Comparison of ENCODE assay signal across 17 mouse cellular contexts in the genomic region with DNA sequence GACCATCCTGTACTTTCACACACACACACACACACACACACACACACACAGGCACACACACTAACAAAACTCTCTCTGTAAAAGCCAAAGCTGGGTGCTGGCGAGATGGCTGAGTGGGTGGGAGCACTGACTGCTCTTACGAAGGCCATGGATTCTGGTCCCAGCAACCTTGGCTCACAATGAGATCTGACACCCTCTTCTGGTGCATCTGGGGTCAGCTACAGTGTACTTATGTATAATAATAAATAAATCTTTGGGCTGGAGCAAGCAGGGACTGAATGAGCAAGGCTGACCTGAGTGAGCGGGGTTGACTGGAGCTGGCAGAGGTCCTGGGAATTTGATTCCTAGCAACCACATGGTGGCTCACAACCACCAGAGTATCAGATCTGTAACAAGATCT. TPM values are rescaled to one million over a fixed set of nuclear protein-coding genes. Genes with fewer than 3 reads are reported as not detected.
A peak's percentile ranks its signal among the peaks of the same experiment; 100 is the strongest.
DNase-seq lines count a peak whose midpoint lies in the region; ATAC-seq and TF ChIP-seq lines count a peak whose summit lies in the region.
"Had no signal": no experiment of that assay in that cellular context is flagged by ENCODE, and none has a peak within 500 bp of the region (broad histone marks: within the 10 kb centered on the region; RNA-seq: fewer than 3 reads in every experiment).

No protein-coding gene starts in this region.

- H3K4me2 ChIP-seq in hindbrain, embryonic 13.5 days: no peak overlapping the region
- H3K4me2 ChIP-seq: liver, embryonic 12.5 days; midbrain, embryonic 12.5 days had no signal

- no peaks in the 10 kb centered on the region for H3K9me3 ChIP-seq in heart, embryonic 10.5 days
- no peaks in the 10 kb centered on the region for H3K9me3 ChIP-seq in hindbrain, embryonic 13.5 days
- H3K9me3 ChIP-seq: liver, embryonic 12.5 days; midbrain, embryonic 12.5 days had no signal

- H3K36me3 ChIP-seq in heart, embryonic 10.5 days: no peaks in the 10 kb centered on the region
- no peaks in the 10 kb centered on the region for H3K36me3 ChIP-seq in hindbrain, embryonic 13.5 days
- H3K36me3 ChIP-seq: liver, embryonic 12.5 days; midbrain, embryonic 12.5 days had no signal

- no peak for ATAC-seq in hindbrain, embryonic 13.5 days (ENCODE audit: low FRiP score)
- ATAC-seq: liver, embryonic 12.5 days had no signal

- TF ChIP-seq CTCF in layer of hippocampus, adult 2 months (conservative IDR thresholded peaks at IDR 0.05): peak; percentile 35

- WGBS in heart, embryonic 10.5 days: 86% methylated on average over 3 of the region's 3 CpGs
- 74% methylated on average over 3 of the region's 3 CpGs for WGBS in hindbrain, embryonic 13.5 days

- H3K9ac ChIP-seq in hindbrain, embryonic 13.5 days: no peak overlapping the region
- H3K9ac ChIP-seq: liver, embryonic 12.5 days; midbrain, embryonic 12.5 days had no signal

- no peak overlapping the region for H3K4me3 ChIP-seq in heart, embryonic 10.5 days
- no peak overlapping the region for H3K4me3 ChIP-seq in layer of hippocampus, adult 2 months
- no peak overlapping the region for H3K4me3 ChIP-seq in hindbrain, embryonic 13.5 days
- H3K4me3 ChIP-seq: left cerebral cortex, adult 2 months; liver, embryonic 12.5 days; midbrain, embryonic 12.5 days had no signal

- H3K4me1 ChIP-seq in heart, embryonic 10.5 days: peaks cover 9% of the 10 kb centered on the region
- H3K4me1 ChIP-seq in hindbrain, embryonic 13.5 days (replicated peaks): 0 out of 2 replicates have a peak, but pooled peaks cover 4% of the 10 kb centered on the region
- H3K4me1 ChIP-seq: liver, embryonic 12.5 days; midbrain, embryonic 12.5 days had no signal

- H3K27ac ChIP-seq in heart, embryonic 10.5 days: no peak overlapping the region
- no peak overlapping the region for H3K27ac ChIP-seq in layer of hippocampus, adult 2 months
- no peak overlapping the region for H3K27ac ChIP-seq in hindbrain, embryonic 13.5 days
- H3K27ac ChIP-seq: left cerebral cortex, adult 2 months; liver, embryonic 12.5 days; midbrain, embryonic 12.5 days had no signal

- peak; percentile 92 for DNase-seq in heart, adult 11 months
- DNase-seq in heart, embryonic 10.5 days (ENCODE audit: low spot score): no peak
- no peak for DNase-seq in layer of hippocampus, adult 2 months (ENCODE audit: low spot score in 2 of 2)
- DNase-seq in layer of hippocampus, adult 18-20 months (ENCODE audit: low spot score in 2 of 2): no peak
- peak; percentile 68 for DNase-seq in testis, postnatal 10 days (ENCODE audit: low spot score)
- DNase-seq in testis, postnatal 14 days (ENCODE audit: low spot score): no peak
- peak; percentile 78 for DNase-seq in skeletal muscle tissue, adult 2 months (ENCODE audit: low read depth, low spot score)
- DNase-seq: cerebellum, adult 2 months; kidney, adult 2 months; retina, postnatal 1 day; right cerebral cortex, postnatal 4 days; thymus, postnatal 4 days had no signal

- H3K27me3 ChIP-seq in heart, embryonic 10.5 days (ENCODE audit: insufficient read depth, poor library complexity, severe bottlenecking): no peaks in the 10 kb centered on the region; the same call in 1 of the 2 replicates
- H3K27me3 ChIP-seq in hindbrain, embryonic 13.5 days: no peaks in the 10 kb centered on the region
- H3K27me3 ChIP-seq: midbrain, embryonic 12.5 days had no signal

RNA-seq across cellular contexts. Expression of a gene that starts 16.9 kb away (rescaled TPM):
- 0.39 and 1.2 TPM in 2 replicates for polyA plus RNA-seq in heart, embryonic 10.5 days (2016; fragmentation: Nextera tagmentation; extraction: Ambion mirVana)
- total RNA-seq in layer of hippocampus, adult 2 months (2021): 10 to 100 TPM; 27.2 to 27.6 TPM
- 10 to 100 TPM; 29.7 to 29.8 TPM for total RNA-seq in layer of hippocampus, adult 18-20 months (2021)
- 14.0 and 16.0 TPM in 2 replicates for polyA plus RNA-seq in hindbrain, embryonic 13.5 days (2015; fragmentation: Nextera tagmentation; extraction: Ambion mirVana)
- total RNA-seq: neutrophil, adult 5-6 weeks had no signal

Comparison
In these comparisons a context has a peak if more than half of its experiments do, and no peak if none do; other contexts are left out.
1. DNase-seq: peak in heart, adult 11 months (single experiment), testis, postnatal 10 days (single experiment) and skeletal muscle tissue, adult 2 months (single experiment); none in heart, embryonic 10.5 days (single experiment), layer of hippocampus, adult 2 months (0 of 2), layer of hippocampus, adult 18-20 months (0 of 2) and testis, postnatal 14 days (single experiment).